Mouse (Mus musculus): ENCODE measurements around the gene Syt15. TPM values are rescaled to one million over a fixed set of nuclear protein-coding genes. Genes with fewer than 3 reads are reported as not detected.

The Syt15 gene
- polyA plus RNA-seq, 1 experiment: not detected

DNA sequence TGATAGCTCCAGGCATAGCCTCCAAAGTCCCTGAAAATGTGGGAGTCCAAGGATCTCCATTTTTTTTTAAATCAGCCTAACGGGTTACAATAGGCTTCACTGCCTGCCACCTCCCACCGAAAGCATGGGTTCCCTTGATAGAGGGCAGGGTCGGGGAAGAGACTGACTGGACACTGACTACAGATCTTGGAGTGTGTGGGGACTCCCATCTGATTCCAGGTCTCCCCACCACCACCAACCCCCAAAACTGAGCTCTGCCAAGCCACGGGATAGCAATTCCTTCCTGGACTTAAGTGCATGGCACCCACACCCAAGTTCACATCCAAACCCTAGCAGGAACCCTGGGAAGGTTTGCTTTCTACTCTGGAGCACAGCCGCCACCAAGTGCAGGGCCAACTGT lies 1.0 kb downstream of the Syt15 start:
- TF ChIP-seq GATA1 (IDR thresholded peaks at IDR 0.05; ENCODE audit: low read length): no peak

DNA sequence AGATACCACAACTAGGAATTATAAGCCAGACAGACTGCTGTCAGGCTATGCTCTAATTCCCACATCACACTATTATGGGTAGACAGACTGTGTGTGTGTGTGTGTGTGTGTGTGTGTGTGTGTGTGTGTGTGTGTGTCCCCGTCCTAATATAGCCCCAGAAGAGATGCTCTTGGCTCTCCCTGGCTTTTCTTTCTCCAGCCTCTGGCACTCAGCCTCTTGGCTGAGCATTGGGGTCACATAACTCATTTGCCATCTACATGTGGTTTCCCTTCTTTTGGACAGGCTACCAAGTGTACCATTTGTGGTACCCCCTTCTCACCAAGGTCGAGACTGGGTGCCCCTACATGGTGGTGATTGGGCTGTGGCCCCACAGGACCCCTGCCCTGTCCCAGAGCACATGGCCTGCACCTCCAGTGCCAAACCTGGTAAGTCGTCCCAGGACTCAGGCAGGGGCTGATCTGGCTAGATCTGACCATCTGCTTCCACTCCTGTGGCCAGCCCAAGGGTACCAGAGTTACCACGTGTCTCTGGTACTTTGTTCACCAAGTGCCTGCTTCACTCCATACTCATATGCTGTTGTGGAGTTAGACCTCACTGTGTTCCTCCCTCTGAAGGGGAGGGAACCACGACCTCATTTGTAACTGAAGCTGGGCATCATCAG lies 2.2 kb downstream of the Syt15 start:
- no peak for TF ChIP-seq GATA1 (IDR thresholded peaks at IDR 0.05; ENCODE audit: low read length)

DNA sequence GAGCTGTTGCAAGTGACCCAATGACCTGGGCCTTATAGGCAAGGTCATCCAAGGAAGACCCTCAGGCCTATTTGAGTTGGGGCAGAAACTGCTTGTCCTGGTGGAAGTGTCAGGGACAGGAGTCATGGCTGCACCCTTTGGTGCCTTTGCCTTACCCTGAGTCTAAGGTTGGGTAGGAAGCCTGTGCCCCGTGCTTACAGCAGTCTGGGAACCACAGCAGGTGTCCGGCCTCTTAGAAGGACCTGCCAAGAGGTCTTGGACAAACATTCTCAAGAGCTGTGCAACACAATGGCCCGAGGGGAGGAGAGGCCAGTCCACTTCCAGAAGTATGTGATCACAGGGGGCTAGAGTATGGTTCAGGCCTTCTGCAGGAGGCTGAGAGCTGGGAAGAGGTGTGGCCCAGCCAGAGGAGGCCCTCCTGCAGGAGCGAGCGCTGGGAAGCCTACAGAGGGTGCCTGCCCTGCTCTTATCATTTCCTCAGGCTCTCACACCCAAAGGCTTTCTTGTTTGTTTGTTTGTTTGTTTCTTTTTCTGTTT lies 4.0 kb downstream of the Syt15 start:
- TF ChIP-seq GATA1 (IDR thresholded peaks at IDR 0.05; ENCODE audit: low read length): no peak

DNA sequence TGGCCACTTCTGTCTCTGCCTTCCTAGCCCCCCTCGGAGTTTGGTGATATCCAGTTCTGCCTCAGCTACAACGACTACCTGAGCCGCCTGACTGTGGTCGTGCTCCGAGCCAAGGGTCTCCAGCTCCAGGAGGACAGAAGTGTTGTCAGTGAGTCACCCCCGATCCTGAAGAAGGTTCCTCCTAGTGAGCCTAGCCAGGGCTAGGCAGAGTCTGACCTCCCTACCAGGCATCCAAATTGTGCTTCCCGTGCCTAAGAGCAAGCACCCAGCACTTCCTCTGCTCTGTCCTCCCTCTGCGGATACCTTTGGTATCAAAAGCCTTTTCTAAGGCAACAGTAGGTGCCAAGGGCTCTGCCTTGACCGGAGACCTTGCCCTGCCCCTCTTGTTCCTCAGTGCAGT lies 6.6 kb downstream of the Syt15 start:
- no peak for TF ChIP-seq GATA1 (IDR thresholded peaks at IDR 0.05; ENCODE audit: low read length)

DNA sequence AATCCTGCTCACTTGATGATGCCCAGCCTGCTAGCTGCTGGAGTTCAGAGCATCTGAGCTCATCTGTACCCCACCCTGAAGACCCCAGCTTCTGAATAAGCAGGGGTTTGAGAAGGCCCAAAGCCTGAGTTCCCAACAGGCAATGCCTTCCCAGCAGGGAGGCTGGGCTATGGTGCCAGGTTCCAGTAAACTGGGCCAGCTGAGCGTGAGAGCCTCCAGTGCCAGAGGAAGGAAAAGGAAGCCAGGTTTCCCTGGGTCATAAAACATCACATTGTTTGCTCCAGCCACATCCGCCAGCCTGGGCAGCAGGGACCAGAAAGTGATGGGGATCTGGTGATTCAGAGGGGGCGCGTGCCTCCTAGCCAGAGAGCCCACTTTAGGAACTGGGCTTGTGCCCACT lies 7.2 kb downstream of the Syt15 start:
- no peak for TF ChIP-seq GATA1 (IDR thresholded peaks at IDR 0.05; ENCODE audit: low read length)

DNA sequence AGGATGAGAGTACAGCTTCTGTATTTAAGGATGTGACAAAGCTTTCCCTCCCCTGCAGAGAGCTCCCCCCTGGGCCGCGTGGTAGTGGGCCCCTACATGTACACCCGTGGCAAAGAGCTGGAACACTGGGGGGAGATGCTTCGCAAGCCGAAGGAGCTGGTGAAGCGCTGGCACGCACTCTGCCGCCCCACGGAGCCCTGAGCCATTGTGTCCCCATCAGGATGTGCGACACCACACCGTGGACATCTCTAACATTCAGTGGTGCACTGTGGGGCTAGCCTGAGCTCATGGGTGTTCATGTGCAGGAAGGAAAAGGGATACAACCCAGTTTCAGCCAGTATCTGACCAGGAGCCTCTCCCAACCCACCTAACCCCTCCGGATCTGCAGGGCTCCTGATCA lies 8.6 kb downstream of the Syt15 start:
- TF ChIP-seq GATA1 (IDR thresholded peaks at IDR 0.05; ENCODE audit: low read length): no peak

DNA sequence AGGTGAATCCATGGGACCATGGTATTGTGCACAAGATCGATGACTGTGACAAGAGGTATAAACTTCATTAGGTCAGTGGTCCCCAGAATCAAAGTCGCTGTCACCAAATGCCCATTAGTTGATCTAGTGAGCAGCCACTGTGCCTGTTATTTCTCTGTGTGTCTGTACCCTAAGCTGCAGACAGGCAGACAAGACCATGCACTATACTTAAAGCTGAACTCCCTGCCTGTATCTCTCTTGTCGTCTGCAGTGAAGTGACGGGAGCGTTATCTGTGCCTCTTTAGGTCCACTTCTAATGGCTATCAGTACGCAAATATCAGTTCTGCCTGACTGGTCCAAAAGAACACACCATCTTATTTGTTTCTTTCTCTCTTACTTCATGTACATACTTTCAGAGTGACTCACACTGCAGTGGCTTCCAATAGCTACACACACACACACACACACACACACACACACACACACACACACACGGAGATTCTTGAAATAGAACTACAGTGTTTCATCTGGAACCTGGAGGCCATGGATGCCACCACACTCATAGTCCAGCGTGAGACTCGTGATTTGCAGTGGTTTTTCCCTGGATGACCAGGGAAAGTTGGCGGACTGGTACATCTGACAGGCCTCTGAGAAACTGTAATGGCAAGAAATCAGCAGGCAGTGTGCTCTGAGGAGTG lies 9.6 kb downstream of the Syt15 start:
- TF ChIP-seq GATA1 (IDR thresholded peaks at IDR 0.05; ENCODE audit: low read length): no peak

DNA sequence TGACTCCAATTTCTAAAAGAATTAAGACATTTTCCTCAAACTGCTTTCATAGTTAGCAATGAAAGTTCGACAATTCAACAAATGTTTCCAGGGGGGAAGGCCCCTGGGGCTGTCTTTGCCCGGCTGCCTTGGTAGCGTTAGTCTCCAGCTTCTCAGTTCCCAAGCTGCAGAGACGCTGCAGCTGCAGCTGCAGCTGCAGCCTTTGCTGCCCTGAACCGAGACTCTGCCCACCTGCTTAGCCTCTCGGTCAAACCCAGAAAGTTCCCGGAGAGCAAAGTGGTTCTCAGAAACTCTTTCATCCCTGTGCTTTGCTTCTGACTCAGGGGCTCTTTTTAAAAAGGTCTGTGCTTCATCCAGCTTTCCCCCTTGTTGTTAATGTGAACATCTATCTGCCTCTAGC lies 12.9 kb downstream of the Syt15 start:
- no peak for TF ChIP-seq GATA1 (IDR thresholded peaks at IDR 0.05; ENCODE audit: low read length)

DNA sequence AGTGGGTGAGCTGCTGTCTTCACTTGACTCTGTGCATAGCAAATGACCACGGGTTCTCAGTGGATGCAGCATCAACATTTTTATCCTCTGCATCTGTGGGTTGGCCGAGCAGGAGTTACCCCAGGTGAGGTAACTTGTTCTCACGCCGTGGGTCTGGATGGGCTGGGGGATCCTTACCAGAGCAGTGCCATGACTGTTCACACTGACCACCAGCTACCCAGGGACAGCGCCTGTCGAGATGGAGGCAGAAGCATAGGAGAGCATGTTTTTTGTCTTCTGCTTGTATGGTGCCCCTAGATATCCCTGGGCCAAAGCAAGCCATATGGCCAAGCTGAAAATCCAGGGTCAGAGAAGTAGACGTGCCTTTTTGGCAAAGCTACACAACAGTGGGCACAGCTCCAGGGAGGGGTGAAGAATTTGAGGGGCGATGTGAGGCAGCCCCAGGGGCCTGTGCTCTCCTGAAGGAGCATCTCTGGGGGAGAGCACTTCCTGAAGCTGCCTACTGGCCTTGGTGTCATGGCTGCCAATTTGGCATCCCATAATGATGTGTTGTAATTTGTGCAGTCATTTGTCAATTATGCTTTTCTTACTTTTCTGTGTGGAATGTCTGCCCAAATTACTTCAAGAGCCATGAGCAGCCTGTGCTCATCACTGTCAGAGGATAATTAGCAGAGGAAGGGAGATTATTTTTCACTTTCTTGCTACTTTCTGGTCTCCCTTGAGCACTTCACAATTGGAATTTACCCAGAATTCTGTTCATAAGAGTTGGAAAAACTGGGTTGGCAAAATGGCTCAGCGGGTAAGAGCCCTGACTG lies 13.7 kb downstream of the Syt15 start:
- no peak for TF ChIP-seq GATA1 (IDR thresholded peaks at IDR 0.05; ENCODE audit: low read length)

DNA sequence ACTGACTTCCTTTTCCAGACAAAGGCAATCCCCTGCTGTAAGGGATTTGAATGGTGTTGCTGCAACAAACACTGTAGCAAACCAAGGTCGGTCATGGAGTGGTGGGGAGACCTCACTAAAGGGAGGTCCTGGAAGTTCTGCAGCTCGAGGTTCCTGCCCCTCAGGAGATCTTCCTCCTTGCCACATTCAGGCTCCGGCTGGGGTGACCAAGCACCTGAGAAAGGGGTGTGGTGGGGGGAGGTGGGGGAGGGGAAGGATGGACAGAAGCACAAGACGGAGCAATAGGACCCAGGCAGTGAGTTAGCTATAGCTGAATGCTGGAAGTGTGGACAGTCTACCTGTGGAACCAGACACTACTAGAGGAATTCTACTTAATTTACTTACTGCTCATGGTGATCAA lies 14.5 kb downstream of the Syt15 start:
- no peak for TF ChIP-seq GATA1 (IDR thresholded peaks at IDR 0.05; ENCODE audit: low read length)

DNA sequence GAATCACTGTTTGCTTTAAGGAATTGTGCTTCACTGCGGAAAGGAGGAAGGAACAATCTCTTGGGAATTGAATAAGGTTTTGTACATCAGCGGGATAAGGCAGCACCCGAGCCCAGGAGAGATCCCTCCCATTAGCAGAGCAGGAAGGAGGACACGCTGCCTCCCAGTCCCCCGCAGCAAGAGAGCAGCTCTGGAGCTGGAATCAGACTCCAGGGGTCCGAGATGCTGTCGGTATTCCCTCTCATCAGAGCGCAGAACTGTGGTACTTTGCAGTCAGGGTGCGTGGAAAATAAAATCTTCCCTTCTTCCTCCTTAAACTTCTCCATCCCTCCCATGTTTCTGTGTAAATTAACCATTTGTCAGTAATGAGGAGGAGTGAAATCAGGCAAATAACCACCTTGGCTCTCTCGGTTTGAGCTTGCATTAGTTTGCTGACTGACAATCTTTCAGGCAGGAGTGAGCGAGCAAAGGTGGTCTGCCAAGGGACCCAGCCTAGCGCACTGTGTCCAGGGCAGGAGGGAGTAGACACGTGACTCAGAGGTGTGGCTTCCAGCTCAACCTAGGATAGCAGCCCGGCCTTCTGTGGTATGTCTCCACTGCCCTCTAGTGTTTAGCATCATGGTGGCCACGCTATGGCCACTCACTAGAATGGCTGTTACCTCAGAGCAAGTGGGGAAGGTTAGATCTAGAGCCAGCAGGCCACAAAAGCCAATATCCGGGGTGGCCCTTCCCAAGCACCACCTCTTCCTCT lies 15.4 kb downstream of the Syt15 start:
- no peak for TF ChIP-seq GATA1 (IDR thresholded peaks at IDR 0.05; ENCODE audit: low read length)

DNA sequence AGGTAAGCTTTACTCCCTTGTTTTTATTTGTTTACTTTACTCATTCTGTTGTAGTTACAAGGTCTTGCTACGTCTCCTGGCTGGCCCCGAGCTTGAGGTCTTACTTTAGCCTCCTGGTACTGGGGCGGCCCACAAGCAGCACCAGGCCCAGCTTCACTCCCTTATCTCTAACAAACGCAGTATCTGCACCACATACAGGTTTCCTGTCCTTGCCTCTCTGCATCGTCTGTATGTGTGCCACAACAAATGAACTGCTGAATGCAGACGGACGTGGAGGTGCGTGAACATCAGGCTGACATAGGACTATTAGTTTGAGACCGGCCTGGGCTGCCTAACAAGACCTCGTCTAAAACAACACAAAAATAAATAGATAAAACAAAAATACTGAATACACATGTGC lies 20.9 kb downstream of the Syt15 start:
- TF ChIP-seq GATA1 (IDR thresholded peaks at IDR 0.05; ENCODE audit: low read length): no peak

DNA sequence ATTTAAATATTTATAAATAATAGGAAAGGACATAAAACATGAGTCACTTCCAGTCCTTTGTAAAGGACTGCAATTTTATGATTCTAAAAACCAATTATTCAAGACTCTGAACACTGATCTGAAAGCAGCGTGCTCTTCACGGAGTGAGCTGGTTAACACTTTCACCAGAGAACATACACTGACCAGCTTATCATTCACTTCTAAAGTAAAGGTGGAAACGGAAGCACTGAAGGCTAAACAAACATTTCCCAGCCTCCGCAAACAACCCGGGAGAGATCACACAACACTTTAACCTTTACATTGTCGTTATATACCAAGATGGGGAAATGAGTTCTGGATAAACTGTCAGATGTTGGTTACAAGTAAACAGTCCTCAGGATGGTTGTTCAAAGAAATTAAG lies 21.3 kb downstream of the Syt15 start:
- TF ChIP-seq GATA1 (IDR thresholded peaks at IDR 0.05; ENCODE audit: low read length): no peak

DNA sequence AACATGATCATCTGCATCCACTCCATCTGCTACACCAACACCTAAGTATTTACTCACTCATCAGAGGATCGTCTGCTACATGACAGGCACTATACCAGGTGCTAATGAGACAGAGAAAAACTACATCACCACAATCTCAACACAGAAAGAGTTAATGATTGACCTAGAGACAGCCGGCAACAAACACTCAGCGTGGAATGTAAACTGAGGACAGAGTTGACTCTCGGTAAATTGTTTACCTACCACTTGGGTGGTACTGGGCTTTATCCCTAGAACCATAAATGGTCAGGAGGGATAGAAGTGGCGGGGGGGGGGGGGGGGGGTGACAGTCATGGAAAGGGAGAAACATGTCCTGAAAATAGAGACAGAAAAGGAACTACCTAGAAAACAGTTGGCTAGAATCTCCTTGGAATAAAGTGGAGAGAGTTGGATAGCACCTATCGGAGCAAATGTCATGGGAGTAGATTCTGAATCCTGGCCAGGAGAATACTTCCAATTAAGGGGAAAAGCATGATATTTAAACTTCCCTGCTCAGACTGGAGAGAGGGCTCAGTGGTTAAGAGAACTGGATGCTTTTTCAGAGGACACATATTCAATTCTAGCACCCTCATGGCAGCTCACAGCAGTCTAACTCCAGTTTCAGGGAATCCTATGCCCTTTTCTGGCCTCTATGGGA lies 33.2 kb downstream of the Syt15 start:
- TF ChIP-seq GATA1 (IDR thresholded peaks at IDR 0.05; ENCODE audit: low read length): no peak

DNA sequence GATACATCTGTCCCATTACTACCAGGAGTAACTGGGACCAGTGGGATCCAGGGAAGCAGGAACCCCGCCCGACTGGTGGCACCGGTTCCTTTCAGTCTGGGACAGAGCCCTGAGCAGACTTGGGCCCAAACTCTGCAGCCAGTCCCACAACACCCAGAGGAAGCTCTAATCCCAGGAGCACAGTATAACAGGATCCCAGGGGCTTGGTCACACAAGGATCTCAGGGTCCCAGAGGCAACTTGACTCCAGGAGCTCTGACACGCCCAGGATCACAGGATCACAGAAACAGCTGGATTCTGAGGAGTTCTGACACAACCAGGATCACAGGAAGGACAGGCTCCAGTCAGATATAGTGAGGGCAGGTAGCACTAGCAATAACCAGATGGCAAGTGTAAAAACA lies 33.9 kb downstream of the Syt15 start:
- TF ChIP-seq GATA1 (IDR thresholded peaks at IDR 0.05; ENCODE audit: low read length): no peak

Data from G1E-ER4 (cell line).